Mouse (Mus musculus): ENCODE measurements around the gene Zfp2. TPM values are rescaled to one million over a fixed set of nuclear protein-coding genes. Genes with fewer than 3 reads are reported as not detected.

Gene Zfp2
- total and polyA plus RNA-seq, 2 experiments from 2014 or later: 27.9 to 33.9 TPM

DNA sequence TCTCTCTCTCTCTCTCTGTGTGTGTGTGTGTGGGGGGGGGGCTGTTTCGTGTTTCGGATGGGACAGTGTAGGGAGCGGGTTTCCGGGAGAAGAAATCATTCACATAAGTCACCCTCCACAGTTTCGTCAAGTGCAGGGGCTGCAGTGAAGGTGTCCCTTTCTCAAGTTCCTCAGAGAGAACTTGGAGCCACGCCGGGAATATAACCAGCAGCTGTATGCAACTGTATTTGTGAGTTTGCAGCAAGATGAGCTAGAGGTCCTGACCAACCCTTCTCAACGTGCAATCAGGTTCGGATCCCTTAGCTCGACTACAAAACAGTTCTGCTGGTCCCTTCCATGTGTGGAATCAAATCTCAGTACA, 29.1 kb downstream of the Zfp2 start:
- peaks cover 7% of the 10 kb centered on the region; the same call in 1 of the 2 replicates for H3K4me1 ChIP-seq (ENCODE audit: insufficient read depth, low read length)
- peak overlapping the region; percentile 55 for H3K9ac ChIP-seq (replicated peaks; ENCODE audit: low read length, poor library complexity, severe bottlenecking)
- H3K27ac ChIP-seq (ENCODE audit: low read depth, low read length): peak overlapping the region; percentile 75
- no peak for TF ChIP-seq CTCF (IDR thresholded peaks at IDR 0.05)
- peaks cover 15% of the 10 kb centered on the region for H3K36me3 ChIP-seq (ENCODE audit: insufficient read depth, low read length)
- ATAC-seq (ENCODE audit: low FRiP score) (peak; percentile 5; the same call in 1 of the 2 replicates), DNase-seq (ENCODE audit: low spot score) (peak; percentile 10)
- H3K4me3 ChIP-seq (ENCODE audit: low read depth, low read length): peak overlapping the region; percentile 33
- H3K4me2 ChIP-seq (ENCODE audit: low read depth, low read length, poor library complexity, severe bottlenecking): peak overlapping the region; percentile 49
- no peaks in the 10 kb centered on the region for H3K27me3 ChIP-seq (ENCODE audit: insufficient read depth, low read length)
- WGBS: 23% methylated on average over 10 of the region's 10 CpGs
- H3K9me3 ChIP-seq (ENCODE audit: low read length): no peaks in the 10 kb centered on the region

DNA sequence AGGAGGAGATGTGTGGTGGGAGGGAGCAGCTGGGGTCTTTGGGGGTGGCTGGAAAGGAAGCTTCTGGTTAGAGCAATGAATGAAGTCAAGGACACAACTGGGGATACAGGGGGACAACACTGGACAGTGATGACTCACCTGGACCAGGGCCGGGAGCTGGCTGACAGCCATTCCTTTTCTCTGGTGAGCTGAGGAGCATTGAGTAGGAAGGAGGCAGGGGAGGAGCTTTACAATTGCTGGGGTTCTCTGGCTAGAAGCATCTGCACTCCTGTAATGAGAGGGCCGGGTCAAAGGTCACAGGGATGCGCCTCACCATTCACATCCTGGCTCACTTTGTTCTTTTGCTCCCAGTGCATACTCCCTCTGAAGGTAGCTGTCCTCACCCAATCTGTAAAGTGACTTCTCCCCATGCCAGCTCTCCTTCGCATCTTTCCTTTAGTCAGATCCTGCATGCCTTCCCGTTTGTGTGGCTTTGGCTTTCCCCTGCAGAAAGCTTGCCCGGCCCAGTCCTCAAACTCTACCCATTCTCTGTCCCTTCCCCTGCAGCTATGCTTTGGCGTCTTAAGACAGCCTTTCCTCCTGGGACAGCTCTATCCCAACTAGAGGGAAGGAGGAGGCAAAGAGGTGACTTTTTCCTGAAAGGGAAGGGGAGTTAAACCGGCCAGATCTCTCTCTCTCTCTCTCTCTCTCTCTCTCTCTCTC, 29.6 kb downstream of the Zfp2 start:
- 44% methylated on average over 8 of the region's 8 CpGs for WGBS
- no peaks in the 10 kb centered on the region for H3K9me3 ChIP-seq (ENCODE audit: low read length)
- ATAC-seq (ENCODE audit: low FRiP score) (no peak), DNase-seq (ENCODE audit: low spot score) (no peak)
- peak overlapping the region; percentile 33 for H3K4me3 ChIP-seq (ENCODE audit: low read depth, low read length)
- peaks cover 7% of the 10 kb centered on the region; the same call in 1 of the 2 replicates for H3K4me1 ChIP-seq (ENCODE audit: insufficient read depth, low read length)
- peaks cover 15% of the 10 kb centered on the region for H3K36me3 ChIP-seq (ENCODE audit: insufficient read depth, low read length)
- no peaks in the 10 kb centered on the region for H3K27me3 ChIP-seq (ENCODE audit: insufficient read depth, low read length)
- TF ChIP-seq CTCF (IDR thresholded peaks at IDR 0.05): no peak
- H3K27ac ChIP-seq (ENCODE audit: low read depth, low read length): no peak overlapping the region
- H3K9ac ChIP-seq (replicated peaks; ENCODE audit: low read length, poor library complexity, severe bottlenecking): peak overlapping the region; percentile 37; the same call in 1 of the 2 replicates
- peak overlapping the region; percentile 49 for H3K4me2 ChIP-seq (ENCODE audit: low read depth, low read length, poor library complexity, severe bottlenecking)

DNA sequence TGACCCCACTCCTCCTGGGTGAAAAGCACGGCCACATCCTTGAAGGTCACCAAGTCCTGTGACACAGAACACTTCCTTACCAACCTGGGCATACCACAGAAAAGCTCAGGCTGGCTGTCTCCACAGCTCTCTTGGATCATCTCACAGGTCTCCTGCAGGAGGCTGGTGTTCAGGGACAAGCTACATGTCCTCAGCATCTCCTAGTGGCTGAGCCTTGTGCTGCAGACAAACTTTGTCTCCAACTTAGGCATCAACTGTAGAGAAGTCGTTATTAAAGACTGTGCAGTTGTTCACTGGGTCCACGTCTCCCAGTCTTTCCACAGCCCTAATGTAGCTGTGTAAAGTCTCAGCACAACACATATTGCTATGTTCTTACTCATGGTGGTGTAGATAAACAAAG, 32.2 kb downstream of the Zfp2 start:
- Histone ChIP-seq H3K4me3 (ENCODE audit: low read depth, low read length) (no peak overlapping the region), H3K36me3 (ENCODE audit: insufficient read depth, low read length) (peaks cover 20% of the 10 kb centered on the region), H3K9me3 (ENCODE audit: low read length) (no peaks in the 10 kb centered on the region), H3K27ac (ENCODE audit: low read depth, low read length) (no peak overlapping the region), H3K9ac (replicated peaks; ENCODE audit: low read length, poor library complexity, severe bottlenecking) (no peak overlapping the region), H3K4me2 (ENCODE audit: low read depth, low read length, poor library complexity, severe bottlenecking) (no peak overlapping the region), H3K27me3 (ENCODE audit: insufficient read depth, low read length) (no peaks in the 10 kb centered on the region), H3K4me1 (ENCODE audit: insufficient read depth, low read length) (peaks cover 7% of the 10 kb centered on the region; the same call in 1 of the 2 replicates)
- ATAC-seq (ENCODE audit: low FRiP score): no peak
- 85% methylated on average over 3 of the region's 3 CpGs for WGBS
- TF ChIP-seq CTCF (IDR thresholded peaks at IDR 0.05): peak; percentile 24; the same call in 1 of the 2 replicates
- DNase-seq (ENCODE audit: low spot score): no peak

DNA sequence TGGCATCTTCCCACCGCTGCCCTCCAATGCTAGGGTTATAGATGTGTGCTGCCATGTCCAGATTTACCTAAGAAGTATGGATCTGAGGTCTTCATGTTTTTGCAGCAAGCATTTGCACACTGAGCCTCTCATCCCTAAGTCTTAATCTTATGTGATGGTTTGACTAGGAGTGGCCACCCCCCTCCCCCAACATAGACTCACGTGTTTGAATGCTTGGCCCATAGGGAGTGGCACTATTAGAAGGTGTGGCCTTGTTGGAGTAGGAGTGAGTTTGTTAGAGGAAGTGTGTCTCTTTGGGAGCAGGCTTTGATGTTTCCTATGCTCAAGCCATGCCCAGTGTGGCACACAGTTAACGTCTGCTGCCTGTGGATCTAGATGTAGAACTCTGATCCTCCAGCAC, 37.3 kb downstream of the Zfp2 start:
- Histone ChIP-seq H3K9ac (replicated peaks; ENCODE audit: low read length, poor library complexity, severe bottlenecking) (no peak overlapping the region), H3K27ac (ENCODE audit: low read depth, low read length) (no peak overlapping the region), H3K4me1 (ENCODE audit: insufficient read depth, low read length) (no peaks in the 10 kb centered on the region), H3K4me3 (ENCODE audit: low read depth, low read length) (no peak overlapping the region), H3K27me3 (ENCODE audit: insufficient read depth, low read length) (no peaks in the 10 kb centered on the region), H3K4me2 (ENCODE audit: low read depth, low read length, poor library complexity, severe bottlenecking) (no peak overlapping the region), H3K9me3 (ENCODE audit: low read length) (peaks cover 5% of the 10 kb centered on the region), H3K36me3 (ENCODE audit: insufficient read depth, low read length) (peaks cover 36% of the 10 kb centered on the region)
- TF ChIP-seq CTCF (IDR thresholded peaks at IDR 0.05): no peak
- ATAC-seq (ENCODE audit: low FRiP score) (no peak), DNase-seq (ENCODE audit: low spot score) (no peak)
- WGBS: 88% methylated on average over 3 of the region's 3 CpGs

DNA sequence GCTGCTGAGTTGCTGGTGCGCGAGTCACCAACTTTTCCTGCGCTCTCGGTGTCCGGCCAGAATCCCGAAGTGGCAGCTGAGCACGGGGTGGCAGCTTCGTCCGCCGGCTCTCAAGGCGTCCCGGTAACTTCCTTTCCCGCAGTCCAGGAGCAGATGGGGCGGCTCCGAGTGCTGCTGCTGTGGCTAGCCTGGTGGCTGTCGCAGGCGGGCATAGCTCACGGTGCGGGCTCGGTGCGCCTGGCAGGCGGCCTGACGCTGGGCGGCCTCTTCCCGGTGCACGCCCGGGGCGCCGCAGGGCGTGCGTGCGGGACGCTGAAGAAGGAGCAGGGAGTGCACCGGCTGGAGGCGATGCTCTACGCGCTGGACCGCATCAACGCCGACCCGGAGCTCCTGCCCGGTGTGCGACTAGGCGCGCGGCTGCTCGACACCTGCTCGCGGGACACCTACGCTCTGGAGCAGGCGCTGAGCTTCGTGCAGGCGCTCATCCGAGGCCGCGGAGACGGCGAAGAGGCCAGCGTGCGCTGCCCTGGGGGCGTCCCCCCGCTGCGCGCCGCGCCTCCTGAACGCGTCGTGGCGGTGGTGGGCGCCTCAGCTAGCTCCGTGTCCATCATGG, 64.9 kb downstream of the Zfp2 start:
- Histone ChIP-seq H3K9me3 (ENCODE audit: low read length) (no peaks in the 10 kb centered on the region), H3K4me1 (ENCODE audit: insufficient read depth, low read length) (peaks cover 13% of the 10 kb centered on the region), H3K27ac (ENCODE audit: low read depth, low read length) (no peak overlapping the region), H3K9ac (replicated peaks; ENCODE audit: low read length, poor library complexity, severe bottlenecking) (no peak overlapping the region; the same call in 1 of the 2 replicates), H3K36me3 (ENCODE audit: insufficient read depth, low read length) (no peaks in the 10 kb centered on the region), H3K4me3 (ENCODE audit: low read depth, low read length) (peak overlapping the region; percentile 49), H3K4me2 (ENCODE audit: low read depth, low read length, poor library complexity, severe bottlenecking) (peak overlapping the region; percentile 94), H3K27me3 (ENCODE audit: insufficient read depth, low read length) (peaks cover 49% of the 10 kb centered on the region)
- TF ChIP-seq CTCF (IDR thresholded peaks at IDR 0.05): no peak
- DNase-seq (ENCODE audit: low spot score) (no peak), ATAC-seq (ENCODE audit: low FRiP score) (peak; percentile 23; the same call in 1 of the 2 replicates)
- under 1% methylated on average over 59 of the region's 72 CpGs for WGBS

DNA sequence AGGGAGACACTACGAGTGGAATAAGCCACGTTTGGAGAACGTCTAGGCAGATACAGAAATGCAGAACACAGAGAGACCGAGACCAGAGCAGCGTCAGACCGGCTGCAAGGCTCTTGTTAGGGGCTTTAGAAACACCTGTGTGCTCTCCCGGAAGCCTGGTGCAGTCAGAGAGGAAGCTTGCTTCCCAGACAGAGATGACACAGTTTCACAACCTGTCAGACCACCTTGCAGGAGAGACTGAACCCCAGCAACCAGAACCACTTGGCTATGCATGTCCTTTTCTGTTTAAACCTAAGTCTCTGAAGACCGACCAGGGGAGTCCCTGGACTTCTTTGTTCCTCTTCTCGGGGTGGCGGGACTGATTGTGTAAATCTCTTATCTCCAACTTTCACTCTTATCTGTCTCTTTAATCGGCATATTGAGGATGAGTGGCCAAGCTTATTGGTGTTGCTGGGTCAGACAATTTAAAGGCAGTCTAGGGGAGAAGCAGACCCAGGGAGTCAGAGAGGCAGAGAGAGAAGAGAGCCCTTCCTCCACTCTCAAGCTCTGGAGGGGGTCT, 65.7 kb downstream of the Zfp2 start, which contains the start of gene Grm6:
TSS of gene Grm6 (plus strand) at position 509 of the 559 bp plus-strand sequence.
- Histone ChIP-seq H3K27me3 (ENCODE audit: insufficient read depth, low read length) (peaks cover 49% of the 10 kb centered on the region), H3K9ac (replicated peaks; ENCODE audit: low read length, poor library complexity, severe bottlenecking) (no peak within 1 kb of the TSS; the same call in 1 of the 2 replicates), H3K27ac (ENCODE audit: low read depth, low read length) (no peak within 1 kb of the TSS), H3K36me3 (ENCODE audit: insufficient read depth, low read length) (no peaks in the 10 kb centered on the region), H3K9me3 (ENCODE audit: low read length) (no peaks in the 10 kb centered on the region), H3K4me2 (ENCODE audit: low read depth, low read length, poor library complexity, severe bottlenecking) (peak within 1 kb of the TSS; percentile 94), H3K4me1 (ENCODE audit: insufficient read depth, low read length) (peaks cover 13% of the 10 kb centered on the region), H3K4me3 (ENCODE audit: low read depth, low read length) (peak within 1 kb of the TSS; percentile 49)
- ATAC-seq (ENCODE audit: low FRiP score) (no peak), DNase-seq (ENCODE audit: low spot score) (no peak)
- 2% methylated on average over 11 of the region's 11 CpGs for WGBS
- no peak for TF ChIP-seq CTCF (IDR thresholded peaks at IDR 0.05)

All from midbrain, postnatal 0 days (tissue).